Mouse (Mus musculus) embryonic facial prominence, embryonic 10.5 days (tissue): ENCODE measurements around the gene Traf6. TPM values are rescaled to one million over a fixed set of nuclear protein-coding genes. Genes with fewer than 3 reads are reported as not detected.

ENCODE experiments used
- DNase-seq: peaks from one replicate; pipeline ENCODE4 v3.0.0-alpha.2; 2017; ENCODE audit warnings: low spot score
- H3K27ac ChIP-seq: fragments of 300-500 bp; sonication (generic); replicated peaks from 2 replicates; pipeline ENCODE4 v1.5.1; 2016; ENCODE audit warnings: mild to moderate bottlenecking
- H3K27me3 ChIP-seq: fragments of 300-500 bp; sonication (generic); replicated peaks from 2 replicates; pipeline ENCODE4 v1.6.1; 2016; ENCODE audit warnings: low read depth, mild to moderate bottlenecking; ENCODE audit not compliant: poor library complexity, severe bottlenecking
- H3K36me3 ChIP-seq: fragments of 300-500 bp; sonication (generic); replicated peaks from 2 replicates; pipeline ENCODE4 v1.6.1; 2016; ENCODE audit warnings: mild to moderate bottlenecking, moderate library complexity
- H3K4me1 ChIP-seq: fragments of 300-500 bp; sonication (generic); 2 replicates; pipeline ENCODE4 v1.6.1; 2016
- H3K4me3 ChIP-seq: fragments of 300-500 bp; sonication (generic); 2 replicates; pipeline ENCODE4 v1.5.1; 2016; ENCODE audit warnings: mild to moderate bottlenecking, moderate library complexity
- H3K9me3 ChIP-seq: fragments of 300-500 bp; sonication (generic); 2 replicates; pipeline ENCODE4 v1.6.1; 2016; ENCODE audit warnings: mild to moderate bottlenecking
- WGBS: fragments of 180-500 bp; shearing (Covaris S2); methylation state at CpG from one replicate; pipeline ENCODE4 v1.1.7; 2016; 5-methylcytosine and 5-hydroxymethylcytosine counted together
- polyA plus RNA-seq: library from polyadenylated mRNA; unstranded; fragments of >200 nt; fragmentation: Nextera tagmentation; extraction: Ambion mirVana; gene quantifications from 2 replicates; pipeline ENCODE4 v1.2.1, GENCODE M21; 2016

The Traf6 gene
- polyA plus RNA-seq, 1 experiment from 2014 or later = 16.1 TPM

- 24% methylated on average over 9 of the region's 9 CpGs for WGBS
- Histone ChIP-seq H3K9me3 (no peaks in the 10 kb centered on the region), H3K4me3 (no peak overlapping the region), H3K4me1 (0 out of 2 replicates have a peak, but pooled peaks cover 3% of the 10 kb centered on the region), H3K27me3 (no peaks in the 10 kb centered on the region), H3K27ac (peak overlapping the region; percentile 69; the same call in 1 of the 2 replicates), H3K36me3 (no peaks in the 10 kb centered on the region)
- DNase-seq = peak; percentile 80
Measured at GRCm38 (mm10) chr2:101665058-101665702, 13.0 kb upstream of the Traf6 start.

GRCm38 (mm10) chr2:101665703-101666092, 12.5 kb upstream of the Traf6 start:
- H3K4me1 ChIP-seq = 0 out of 2 replicates have a peak, but pooled peaks cover 3% of the 10 kb centered on the region
- no peak for DNase-seq
- H3K9me3 ChIP-seq = no peaks in the 10 kb centered on the region
- H3K36me3 ChIP-seq = no peaks in the 10 kb centered on the region
- WGBS = 86% methylated on average over 3 of the region's 3 CpGs
- no peaks in the 10 kb centered on the region for H3K27me3 ChIP-seq
- H3K4me3 ChIP-seq = no peak overlapping the region
- H3K27ac ChIP-seq = peak overlapping the region; percentile 69; the same call in 1 of the 2 replicates

GRCm38 (mm10) chr2:101668751-101669150, 9.5 kb upstream of the Traf6 start:
- Histone ChIP-seq H3K36me3 (no peaks in the 10 kb centered on the region), H3K27ac (no peak overlapping the region), H3K9me3 (no peaks in the 10 kb centered on the region), H3K27me3 (no peaks in the 10 kb centered on the region), H3K4me1 (0 out of 2 replicates have a peak, but pooled peaks cover 3% of the 10 kb centered on the region), H3K4me3 (no peak overlapping the region)
- no peak for DNase-seq
- WGBS = 90% methylated on average over 3 of the region's 3 CpGs

- H3K4me3 ChIP-seq = no peak overlapping the region
- no peaks in the 10 kb centered on the region for H3K36me3 ChIP-seq
- WGBS = 81% methylated on average over 3 of the region's 3 CpGs
- 0 out of 2 replicates have a peak, but pooled peaks cover 3% of the 10 kb centered on the region for H3K27me3 ChIP-seq
- H3K27ac ChIP-seq = no peak overlapping the region
- H3K9me3 ChIP-seq = no peaks in the 10 kb centered on the region
- DNase-seq = no peak
- H3K4me1 ChIP-seq = no peaks in the 10 kb centered on the region
Measured at GRCm38 (mm10) chr2:101673547-101673946, 4.7 kb upstream of the Traf6 start.

GRCm38 (mm10) chr2:101679164-101679784, 1.0 kb downstream of the Traf6 start:
- Histone ChIP-seq H3K4me3 (peak overlapping the region; percentile 99), H3K27me3 (0 out of 2 replicates have a peak, but pooled peaks cover 3% of the 10 kb centered on the region), H3K9me3 (no peaks in the 10 kb centered on the region), H3K4me1 (peaks cover 12% of the 10 kb centered on the region), H3K36me3 (peaks cover 9% of the 10 kb centered on the region), H3K27ac (peak overlapping the region; percentile 90)
- DNase-seq = peak; percentile 34
- WGBS = 5% methylated on average over 15 of the region's 15 CpGs

- H3K27ac ChIP-seq = no peak overlapping the region
- H3K27me3 ChIP-seq = no peaks in the 10 kb centered on the region
- H3K9me3 ChIP-seq = no peaks in the 10 kb centered on the region
- peaks cover 8% of the 10 kb centered on the region for H3K4me1 ChIP-seq
- peaks cover 54% of the 10 kb centered on the region for H3K36me3 ChIP-seq
- no peak for DNase-seq
- H3K4me3 ChIP-seq = no peak overlapping the region
- WGBS = 92% methylated on average over 12 of the region's 12 CpGs
Measured at GRCm38 (mm10) chr2:101684421-101684820, 6.2 kb downstream of the Traf6 start.

- peaks cover 77% of the 10 kb centered on the region for H3K36me3 ChIP-seq
- no peak overlapping the region for H3K27ac ChIP-seq
- H3K4me3 ChIP-seq = no peak overlapping the region
- no peak for DNase-seq
- no peaks in the 10 kb centered on the region for H3K27me3 ChIP-seq
- H3K9me3 ChIP-seq = no peaks in the 10 kb centered on the region
- H3K4me1 ChIP-seq = no peaks in the 10 kb centered on the region
- 94% methylated on average over 5 of the region's 5 CpGs for WGBS
Measured at GRCm38 (mm10) chr2:101688011-101688410, 9.8 kb downstream of the Traf6 start.

GRCm38 (mm10) chr2:101690252-101690827, 12.1 kb downstream of the Traf6 start:
- DNase-seq = no peak
- H3K27me3 ChIP-seq = no peaks in the 10 kb centered on the region
- H3K9me3 ChIP-seq = no peaks in the 10 kb centered on the region
- H3K4me1 ChIP-seq = no peaks in the 10 kb centered on the region
- 93% methylated on average over 9 of the region's 9 CpGs for WGBS
- H3K4me3 ChIP-seq = no peak overlapping the region
- no peak overlapping the region for H3K27ac ChIP-seq
- peaks cover 80% of the 10 kb centered on the region for H3K36me3 ChIP-seq

- Histone ChIP-seq H3K9me3 (no peaks in the 10 kb centered on the region), H3K27me3 (no peaks in the 10 kb centered on the region), H3K27ac (no peak overlapping the region), H3K36me3 (peaks cover 79% of the 10 kb centered on the region), H3K4me1 (no peaks in the 10 kb centered on the region), H3K4me3 (no peak overlapping the region)
- 80% methylated on average over 4 of the region's 4 CpGs for WGBS
- no peak for DNase-seq
Measured at GRCm38 (mm10) chr2:101693043-101693442, 14.8 kb downstream of the Traf6 start.

GRCm38 (mm10) chr2:101693577-101694215, 15.5 kb downstream of the Traf6 start:
- 63% methylated on average over 5 of the region's 5 CpGs for WGBS
- Histone ChIP-seq H3K4me3 (no peak overlapping the region), H3K9me3 (no peaks in the 10 kb centered on the region), H3K4me1 (no peaks in the 10 kb centered on the region), H3K36me3 (peaks cover 82% of the 10 kb centered on the region), H3K27me3 (no peaks in the 10 kb centered on the region), H3K27ac (no peak overlapping the region)
- no peak for DNase-seq

- H3K4me1 ChIP-seq = no peaks in the 10 kb centered on the region
- H3K27ac ChIP-seq = no peak overlapping the region
- no peak overlapping the region for H3K4me3 ChIP-seq
- H3K36me3 ChIP-seq = peaks cover 73% of the 10 kb centered on the region
- no peaks in the 10 kb centered on the region for H3K27me3 ChIP-seq
- H3K9me3 ChIP-seq = no peaks in the 10 kb centered on the region
- 88% methylated on average over 7 of the region's 7 CpGs for WGBS
- DNase-seq = no peak
Measured at GRCm38 (mm10) chr2:101695584-101695983, 17.4 kb downstream of the Traf6 start.

GRCm38 (mm10) chr2:101699284-101699683, 21.1 kb downstream of the Traf6 start:
- Histone ChIP-seq H3K4me3 (no peak overlapping the region), H3K27ac (no peak overlapping the region), H3K9me3 (no peaks in the 10 kb centered on the region), H3K27me3 (no peaks in the 10 kb centered on the region), H3K4me1 (no peaks in the 10 kb centered on the region), H3K36me3 (peaks cover 50% of the 10 kb centered on the region)
- 87% methylated on average over 4 of the region's 4 CpGs for WGBS
- no peak for DNase-seq
